Mouse (Mus musculus) ZHBTc4 (cell line): ENCODE measurements around the gene Minos1.
A peak's percentile ranks its signal among the peaks of the same experiment; 100 is the strongest.

Experiments used
- DNase-seq: peaks from one replicate; pipeline ENCODE4 v3.0.0-alpha.2; 2011; ENCODE audit warnings: low read depth, low spot score

Gene Minos1

GRCm38 (mm10) chr4:139095406-139095805 lies 35.5 kb downstream of the Minos1 start:
- no peak for DNase-seq

DNA sequence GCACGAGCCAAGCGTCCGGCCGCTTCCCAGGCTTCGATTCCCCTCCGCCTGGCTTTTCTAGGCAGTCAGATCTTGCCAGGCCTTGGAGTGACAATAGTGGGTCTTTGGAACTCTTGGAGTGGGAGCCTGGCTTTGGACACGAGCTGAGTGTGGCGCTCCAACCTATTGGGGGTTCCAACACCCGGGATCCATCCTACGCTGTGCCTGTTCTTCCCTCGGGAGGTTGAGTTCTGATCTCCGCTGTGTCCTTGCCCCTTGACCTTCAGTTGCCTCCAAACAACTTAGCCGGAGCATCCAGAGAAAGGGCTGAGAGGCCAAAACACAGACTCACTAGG lies 37.8 kb downstream of the Minos1 start:
- DNase-seq, result peak; percentile 38

DNA sequence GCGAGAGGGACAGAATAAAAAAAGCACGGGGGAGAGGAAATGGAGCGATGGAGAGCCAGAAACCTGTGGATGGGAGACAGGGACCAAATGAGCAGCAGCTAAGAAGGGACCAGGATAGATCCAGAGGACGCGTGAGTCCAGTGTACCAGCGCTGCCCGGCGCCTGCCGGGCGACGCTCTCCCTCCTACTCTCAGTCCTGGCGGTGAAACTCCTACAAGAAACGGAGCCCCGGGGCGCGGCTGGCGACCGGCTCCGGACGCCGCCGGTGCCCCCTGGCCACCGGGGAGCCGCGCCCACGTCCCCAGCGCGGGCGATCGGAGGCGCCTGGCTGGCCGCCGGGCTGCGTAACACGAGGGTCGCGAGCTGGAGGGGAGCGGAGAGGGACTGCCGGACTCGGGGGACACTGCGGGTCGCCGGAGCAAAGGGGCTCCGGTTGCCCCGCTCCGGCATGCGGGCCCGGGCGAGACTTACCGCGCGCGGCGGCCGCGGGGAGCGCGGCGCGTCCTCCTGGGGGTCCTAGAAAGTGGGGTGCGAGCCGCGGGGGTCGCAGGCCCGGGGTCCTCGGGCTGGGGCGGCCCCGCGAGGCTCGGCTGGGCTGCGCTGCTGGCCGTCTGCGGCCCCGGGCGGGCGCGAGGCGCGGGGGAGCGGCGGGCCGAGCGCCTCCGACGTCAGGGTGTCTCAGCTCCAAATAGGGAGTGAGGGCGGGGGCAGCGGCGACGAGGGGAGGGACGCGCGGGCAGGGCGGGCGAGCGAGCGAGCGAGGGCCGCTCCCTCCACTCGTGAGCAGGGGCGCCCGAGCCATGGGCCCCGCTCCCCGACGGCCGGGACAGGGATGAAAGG lies 38.3 kb downstream of the Minos1 start, which contains the start of gene Nbl1:
Nbl1 (minus strand) TSS at position 638 of the 840 bp plus-strand sequence.
- DNase-seq, result peak; percentile 27

DNA sequence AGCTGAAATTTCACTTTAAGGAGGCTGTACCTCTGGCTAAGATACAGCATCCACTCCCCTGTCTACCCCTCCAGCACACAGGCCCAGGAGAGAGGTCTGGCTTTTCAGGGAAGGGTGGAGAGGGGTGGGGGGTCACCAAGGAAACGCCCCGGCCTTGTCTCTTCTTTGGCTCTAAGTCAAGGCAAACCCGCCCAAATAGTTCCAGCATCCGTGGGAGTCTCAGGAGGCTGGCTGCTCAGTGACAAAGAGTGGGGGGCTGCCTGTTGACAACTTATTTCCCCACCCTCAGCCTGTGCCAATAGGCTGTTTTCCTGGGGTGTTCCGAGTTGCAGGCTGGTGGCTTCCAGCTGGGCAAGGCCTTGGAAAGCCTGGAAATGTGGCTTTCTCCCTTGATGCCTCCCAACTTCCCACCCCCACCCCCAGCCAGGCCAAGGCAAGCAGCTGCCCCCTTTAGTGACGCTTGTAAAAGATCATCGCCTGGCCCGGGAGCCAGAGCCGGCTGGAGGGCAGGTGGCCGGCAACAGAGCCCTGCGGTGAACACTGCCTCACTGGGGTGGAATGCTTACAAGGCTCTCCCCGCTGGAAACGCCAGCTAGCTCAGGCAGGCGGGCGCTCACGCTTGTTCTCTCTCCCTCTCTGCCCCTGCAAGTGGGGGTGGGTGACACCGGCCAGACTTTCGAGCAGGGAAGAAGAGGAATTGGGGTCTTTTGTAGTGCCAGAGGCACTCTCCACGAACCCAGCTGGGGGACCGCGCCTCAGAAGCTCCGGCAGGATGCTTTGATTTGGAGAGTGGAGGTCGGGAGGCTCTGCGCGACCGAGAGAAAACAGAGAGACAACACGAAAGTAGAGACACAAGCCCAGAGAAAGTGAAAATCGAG lies 39.2 kb downstream of the Minos1 start:
- DNase-seq, result peak; percentile 55

GRCm38 (mm10) chr4:139091066-139091465 lies 39.8 kb downstream of the Minos1 start:
- no peak for DNase-seq

GRCm38 (mm10) chr4:139090303-139090940 lies 40.5 kb downstream of the Minos1 start:
- DNase-seq, result peak; percentile 35

DNA sequence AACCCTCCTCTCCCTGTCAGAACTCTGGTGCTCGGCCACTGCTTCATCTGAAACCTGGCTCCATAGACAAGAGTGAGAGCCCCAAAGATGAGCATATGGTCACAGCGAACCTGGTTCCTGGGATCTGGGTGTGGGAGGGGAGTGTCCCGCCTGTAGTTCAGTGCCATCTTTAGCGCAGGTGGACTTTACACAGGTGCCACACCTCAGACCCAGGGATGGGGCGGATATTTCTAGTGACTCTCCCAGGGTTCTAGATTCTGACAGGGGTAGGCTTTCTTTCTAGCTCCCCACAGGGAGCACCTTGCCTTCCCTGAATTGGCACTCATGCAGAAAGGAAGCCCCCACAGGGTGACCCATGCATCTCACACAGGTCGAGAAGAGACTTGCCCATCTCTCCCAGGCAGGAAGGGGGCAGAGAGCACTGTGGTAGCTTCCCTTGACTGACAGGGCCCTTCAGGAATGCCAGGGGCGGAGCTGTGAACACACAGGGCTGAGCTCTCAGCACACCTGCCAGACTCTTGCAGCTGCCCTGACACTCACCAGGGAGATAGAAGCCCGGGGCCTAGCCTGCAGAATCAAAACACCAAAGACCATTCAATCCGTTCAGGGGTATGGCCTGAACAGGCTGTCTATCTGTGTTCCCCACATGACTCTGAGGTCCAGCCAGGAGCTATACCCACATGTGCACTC lies 41.8 kb downstream of the Minos1 start:
- DNase-seq, result peak; percentile 38

DNA sequence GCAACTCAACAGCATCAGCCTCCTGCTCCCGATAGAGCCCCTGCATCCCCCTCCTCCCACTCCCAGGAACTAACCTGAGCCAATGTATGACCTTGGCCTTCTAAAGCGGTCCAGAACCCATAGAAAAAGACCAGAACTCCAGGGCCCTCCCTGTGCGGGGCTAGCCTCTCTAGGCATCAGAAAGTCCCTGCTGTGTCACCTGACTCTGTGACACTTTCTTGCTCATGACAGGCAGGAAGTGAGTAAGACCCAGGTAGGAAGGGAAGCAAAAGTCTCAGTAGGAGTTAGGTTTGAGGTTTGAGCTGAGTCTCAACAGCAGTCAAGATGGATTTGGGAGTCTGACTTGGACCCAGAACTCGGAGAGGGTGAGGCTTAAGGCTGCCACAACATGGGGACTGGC lies 43.9 kb downstream of the Minos1 start:
- no peak for DNase-seq

DNA sequence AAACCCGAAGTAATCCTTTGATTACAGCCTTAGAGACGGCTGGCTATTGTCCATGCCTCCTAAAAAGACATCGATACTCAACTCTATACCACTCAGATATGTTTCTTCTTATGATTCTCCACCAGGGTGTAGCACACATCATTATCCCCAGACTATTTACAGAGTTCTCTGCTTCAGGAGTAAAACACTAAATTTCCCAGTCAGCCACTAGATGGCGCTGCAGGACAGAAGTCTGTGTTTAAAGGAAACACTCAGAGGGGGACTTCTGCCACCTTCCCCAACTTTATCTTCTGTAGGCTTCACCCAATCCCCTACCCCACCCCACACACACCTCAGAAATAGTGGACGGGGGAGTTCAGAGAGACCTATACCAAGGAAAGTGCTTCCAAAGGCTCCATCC lies 44.9 kb downstream of the Minos1 start:
- DNase-seq, result peak; percentile 87

GRCm38 (mm10) chr4:139085337-139085736 lies 45.6 kb downstream of the Minos1 start:
- DNase-seq, result no peak

DNA sequence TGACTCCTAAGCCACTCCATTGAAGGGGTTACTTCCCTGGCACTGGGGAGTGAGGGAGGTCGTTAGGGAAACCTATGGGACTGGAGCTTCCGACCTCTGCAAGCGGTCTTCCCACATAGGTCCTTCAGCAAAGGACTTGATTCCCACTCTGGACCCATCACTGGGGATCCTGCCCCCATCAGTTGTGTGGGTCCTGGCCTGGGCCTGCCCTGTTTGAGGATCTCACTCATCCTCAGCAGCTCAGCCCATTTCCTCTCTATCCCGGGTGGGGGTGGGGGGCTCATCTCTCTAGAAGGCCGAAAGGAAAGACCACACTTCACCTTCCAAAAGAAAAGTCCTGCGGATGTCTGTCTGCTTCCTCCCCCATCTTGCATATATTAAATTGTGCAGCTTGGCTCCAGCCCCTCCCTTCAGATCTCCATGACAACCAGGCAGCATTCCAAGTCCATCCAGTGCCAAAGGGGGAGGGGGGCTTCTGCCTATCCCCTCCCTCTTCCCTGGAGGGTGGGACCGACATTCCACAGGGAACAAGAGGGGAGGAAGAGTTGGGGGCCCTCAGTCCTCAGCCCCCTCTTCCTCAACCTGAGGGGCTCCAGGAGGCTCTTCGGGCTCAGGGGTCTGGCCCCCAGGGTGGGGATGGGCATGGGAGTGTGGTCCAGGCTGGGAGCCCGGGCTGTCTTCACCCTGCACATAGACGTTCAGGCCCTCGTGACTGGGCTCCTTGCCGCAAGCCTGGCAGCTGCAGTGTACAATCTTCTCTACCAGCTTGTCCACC lies 47.9 kb downstream of the Minos1 start:
- no peak for DNase-seq

GRCm38 (mm10) chr4:139081270-139081931 lies 49.5 kb downstream of the Minos1 start:
- DNase-seq, result no peak

DNA sequence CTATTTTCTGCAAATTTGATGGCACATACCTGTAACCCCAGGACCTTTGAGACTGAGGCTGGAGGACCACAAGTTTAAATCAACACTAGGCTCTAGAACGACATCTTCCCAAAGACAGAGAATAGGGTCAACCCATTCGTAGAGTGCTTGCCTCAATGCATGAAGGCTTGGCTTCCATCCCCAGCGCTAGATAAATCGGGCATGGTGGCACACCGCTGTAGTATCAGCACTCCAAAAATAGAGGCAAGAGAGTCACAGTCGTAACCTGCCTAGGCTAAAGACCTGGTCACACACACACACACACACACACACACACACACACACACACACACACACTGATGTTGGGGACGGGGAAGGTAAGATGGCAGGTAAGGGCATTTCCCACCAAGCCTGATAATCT lies 50.7 kb downstream of the Minos1 start:
- DNase-seq, result no peak

DNA sequence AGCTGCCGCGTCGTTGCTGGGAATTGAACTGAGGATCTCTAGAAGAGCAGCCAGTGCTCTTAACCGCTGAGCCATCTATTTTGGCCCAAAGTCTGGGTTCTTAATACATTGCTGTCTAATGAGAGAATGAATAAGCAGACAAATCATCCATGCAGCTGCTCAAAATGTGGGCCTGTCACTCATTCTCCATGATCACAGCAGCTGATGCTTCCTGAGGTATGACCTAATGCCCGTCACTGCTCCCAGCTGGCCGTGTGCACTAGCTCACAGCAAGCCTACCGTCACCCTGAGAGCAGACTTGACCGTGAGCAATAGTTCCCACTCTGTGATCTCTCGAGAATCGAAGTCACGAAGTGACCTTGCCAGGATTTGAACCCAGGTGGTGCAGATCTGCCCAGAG lies 51.5 kb downstream of the Minos1 start:
- no peak for DNase-seq

DNA sequence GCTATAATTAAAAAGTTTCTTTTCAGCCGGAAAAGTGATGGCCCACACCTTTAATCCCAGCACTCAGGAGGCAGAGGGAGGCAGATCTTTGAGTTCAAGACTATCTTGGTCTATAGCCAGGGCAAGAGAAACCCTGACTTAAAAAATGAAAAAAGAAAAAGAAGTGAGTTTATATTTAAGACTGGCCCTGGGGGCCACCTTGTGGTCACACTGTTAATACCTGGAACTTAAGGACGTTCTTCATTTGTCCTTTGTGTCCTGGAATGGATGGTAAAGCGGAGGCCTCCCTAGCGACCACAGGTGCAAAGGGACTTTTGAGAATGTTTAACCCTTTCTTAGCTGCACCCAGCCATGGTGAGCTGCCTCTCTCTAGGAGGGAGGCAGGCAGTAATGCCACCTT lies 52.2 kb downstream of the Minos1 start:
- no peak for DNase-seq

- DNase-seq, result peak; percentile 68
Measured at GRCm38 (mm10) chr4:139078313-139078712, 52.6 kb downstream of the Minos1 start.

GRCm38 (mm10) chr4:139075915-139076314 lies 55.0 kb downstream of the Minos1 start:
- DNase-seq, result peak; percentile 65

- peak; percentile 57 for DNase-seq
Measured at GRCm38 (mm10) chr4:139075041-139075711, 55.7 kb downstream of the Minos1 start, which contains the start of gene Htr6. Gene Htr6, minus strand, starts transcription at chr4:139075570.

DNA sequence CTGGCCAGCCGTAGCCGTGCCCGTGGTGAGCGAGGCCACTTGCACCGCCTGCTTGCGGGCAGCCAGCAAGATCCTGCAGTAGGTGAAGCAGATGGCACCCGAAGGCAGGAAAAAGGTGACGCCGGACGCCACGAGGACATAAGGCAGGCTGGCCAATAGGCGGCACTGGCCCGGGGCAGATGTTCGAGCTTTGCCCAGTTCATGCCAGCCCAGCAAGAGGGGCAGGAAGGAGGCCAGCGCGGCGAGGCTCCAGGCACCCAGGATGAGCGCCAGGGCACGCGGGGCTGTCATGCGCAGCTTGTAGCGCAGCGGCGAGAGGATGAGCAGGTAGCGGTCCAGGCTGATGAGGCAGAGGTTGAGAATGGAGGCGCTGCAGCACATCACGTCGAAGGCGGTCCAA lies 56.9 kb downstream of the Minos1 start:
- no peak for DNase-seq

GRCm38 (mm10) chr4:139068287-139068686 lies 62.6 kb downstream of the Minos1 start:
- no peak for DNase-seq
